Mouse (Mus musculus) megakaryocyte progenitor cell, adult 5-6 weeks (primary cell): Measurements from ENCODE around the gene Vmn1r20. TPM values are rescaled to one million over a fixed set of nuclear protein-coding genes. Genes with fewer than 3 reads are reported as not detected.
"Not testable (repeated sequence)": the region's sequence is repeated elsewhere in the genome, so short reads cannot be mapped to it uniquely, and the experiment has no call there.

Experiments used
- ATAC-seq: replicated peaks from 2 replicates; pipeline ENCODE4 v1.8.0; 2016; ENCODE audit warnings: mild to moderate bottlenecking, moderate TSS enrichment, inconsistent platforms; ENCODE audit not compliant: poor library complexity
- total RNA-seq, 2 experiments: library from RNA; stranded (forward) in 1 of 2; stranded (reverse) in 1 of 2; fragments of 157-497, 149-512 nt in 1 of 2; fragments of 200-1000 nt in 1 of 2; gene quantifications; 2 replicates each; pipeline versions ENCODE4 v1.2.3 to v1.2.4; 2015 to 2017

The Vmn1r20 gene
- total RNA-seq (2015): not detected in 2 replicates
- not detected in 2 replicates for total RNA-seq (2017)

DNA sequence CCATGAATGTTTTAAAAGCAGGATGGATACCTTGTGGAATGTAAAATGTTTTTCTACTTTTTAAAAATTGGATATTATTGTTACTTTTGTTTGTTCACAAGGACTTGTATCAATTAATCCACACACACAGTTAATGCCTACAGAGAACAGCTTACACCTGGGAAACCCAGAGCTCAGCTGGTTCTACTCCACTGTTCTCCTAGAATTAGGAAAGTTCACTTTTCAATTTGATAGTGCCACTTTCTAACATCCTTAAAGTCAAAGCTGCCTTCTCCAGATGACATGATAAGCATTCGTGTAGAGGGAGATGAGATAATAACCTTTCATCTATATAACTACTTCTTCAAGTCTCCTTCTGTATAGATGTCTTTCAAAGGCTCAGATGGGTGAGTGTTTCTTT, at the start of gene Vmn1r20:
Vmn1r20 (plus strand) TSS at position 301 of the 400 bp plus-strand sequence.
- ATAC-seq: no peak

DNA sequence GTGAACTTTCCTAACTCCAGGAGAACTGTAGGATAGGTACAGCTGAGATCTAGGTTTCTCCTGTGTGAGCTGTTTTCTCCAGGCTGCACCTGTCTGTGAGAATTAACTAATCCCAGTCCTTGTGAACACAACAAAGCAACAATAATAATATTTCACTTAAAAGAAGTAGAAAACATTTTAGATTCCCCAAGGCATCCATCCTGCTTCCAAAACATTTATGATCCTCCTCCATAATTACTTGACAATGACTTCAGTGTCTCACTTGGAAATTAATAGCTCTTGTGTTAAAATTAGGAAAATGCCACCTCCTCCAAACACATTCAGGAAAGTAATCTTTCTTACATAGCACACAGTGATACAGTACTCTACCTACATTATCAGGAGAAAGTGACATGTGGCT, 33.0 kb upstream of the Vmn1r20 start, which contains the start of gene Vmn1r18:
Vmn1r18 (minus strand) TSS at position 101 of the 400 bp plus-strand sequence.
- ATAC-seq: no peak

DNA sequence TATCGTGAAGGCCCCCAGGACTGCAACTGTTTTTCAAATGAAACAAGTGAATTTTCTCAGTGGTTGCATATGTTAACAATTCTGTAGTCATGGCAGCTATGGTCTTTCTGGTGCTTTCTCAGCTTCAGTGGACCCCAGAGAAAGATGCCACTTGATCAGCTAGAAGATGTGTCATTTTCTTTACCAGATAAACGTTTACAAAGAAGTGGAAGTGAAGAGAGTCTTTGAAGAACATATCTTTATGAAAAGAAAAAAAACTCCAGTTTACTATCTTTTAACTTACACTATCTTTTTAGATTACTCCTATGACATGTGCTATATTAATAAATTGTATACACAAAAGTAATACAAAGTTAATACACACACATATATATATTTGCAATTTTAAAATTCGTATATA, 25.2 kb upstream of the Vmn1r20 start, which contains the start of gene Vmn1r19:
Vmn1r19 (plus strand) TSS at position 301 of the 400 bp plus-strand sequence.
- ATAC-seq: not testable (repeated sequence)

DNA sequence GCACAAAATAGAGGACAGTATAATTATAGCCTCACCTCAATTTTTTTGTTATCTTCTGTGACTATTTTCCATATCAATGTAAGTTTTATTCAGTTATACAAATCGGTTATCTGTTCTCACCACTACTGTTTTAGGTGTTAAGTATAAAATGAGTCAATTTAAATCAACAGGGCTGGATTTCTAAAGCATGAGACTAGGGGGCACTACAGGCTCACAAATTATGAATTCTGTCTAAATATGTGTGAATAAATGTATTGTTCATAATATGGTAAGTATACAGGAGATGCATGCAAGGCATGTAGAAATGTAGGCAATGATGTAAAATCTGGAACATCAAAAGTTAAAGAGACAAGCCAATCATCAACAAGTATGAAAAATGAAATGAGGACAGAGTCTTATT, 2.5 kb downstream of the Vmn1r20 start:
- peak; percentile 48; the same call in 1 of the 2 replicates for ATAC-seq

DNA sequence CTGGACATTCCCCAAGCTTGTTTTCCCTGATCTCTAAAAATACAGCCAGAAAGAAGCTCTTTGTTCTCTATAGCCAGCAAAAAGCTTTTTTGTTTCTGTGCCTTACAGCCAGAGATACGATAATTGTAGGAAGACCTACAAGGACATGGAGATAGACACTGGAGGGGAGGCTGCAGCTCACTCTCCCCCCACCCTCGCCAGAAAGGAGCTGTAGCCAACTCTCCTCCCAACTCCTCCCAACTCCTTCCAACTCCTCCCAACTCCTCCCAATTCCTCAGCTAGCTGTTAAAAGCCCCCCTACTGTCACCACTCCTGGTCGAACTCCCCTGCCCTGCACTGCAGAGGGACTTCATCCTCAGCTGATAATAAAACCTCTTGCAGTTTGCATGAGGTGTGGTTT, 39.4 kb downstream of the Vmn1r20 start:
- not testable (repeated sequence) for ATAC-seq

Other genes with a start within 250 kb of the Vmn1r20 start
- not detected in 2 replicates for gene Vmn1r13, start 225.6 kb upstream of the Vmn1r20 start, total RNA-seq (2015)
- gene Vmn1r13, start 225.6 kb upstream of the Vmn1r20 start, total RNA-seq (2017): not detected in 2 replicates
- not detected in 2 replicates for gene Vmn1r14, start 197.2 kb upstream of the Vmn1r20 start, total RNA-seq (2015)
- gene Vmn1r14, start 197.2 kb upstream of the Vmn1r20 start, total RNA-seq (2017): not detected in 2 replicates
- gene Vmn1r15, start 171.0 kb upstream of the Vmn1r20 start, total RNA-seq (2015): not detected in 2 replicates
- gene Vmn1r15, start 171.0 kb upstream of the Vmn1r20 start, total RNA-seq (2017): not detected in 2 replicates
- gene Vmn1r16, start 99.4 kb upstream of the Vmn1r20 start, total RNA-seq (2015): not detected in 2 replicates
- gene Vmn1r16, start 99.4 kb upstream of the Vmn1r20 start, total RNA-seq (2017): not detected in 2 replicates
- not detected in 2 replicates for gene Vmn1r17, start 65.2 kb upstream of the Vmn1r20 start, total RNA-seq (2015)
- not detected in 2 replicates for gene Vmn1r17, start 65.2 kb upstream of the Vmn1r20 start, total RNA-seq (2017)
- gene Vmn1r18, start 33.1 kb upstream of the Vmn1r20 start, total RNA-seq (2015): not detected in 2 replicates
- gene Vmn1r18, start 33.1 kb upstream of the Vmn1r20 start, total RNA-seq (2017): not detected in 2 replicates
- not detected in 2 replicates for gene Vmn1r19, start 25.1 kb upstream of the Vmn1r20 start, total RNA-seq (2015)
- not detected in 2 replicates for gene Vmn1r19, start 25.1 kb upstream of the Vmn1r20 start, total RNA-seq (2017)
- 5.3 TPM in 2 replicates for gene Ppm1k, start 106.5 kb downstream of the Vmn1r20 start, total RNA-seq (2015)
- gene Ppm1k, start 106.5 kb downstream of the Vmn1r20 start, total RNA-seq (2017): 8.0 and 18.4 TPM in 2 replicates
- 13.0 and 14.9 TPM in 2 replicates for gene Herc6, start 152.1 kb downstream of the Vmn1r20 start, total RNA-seq (2015)
- 12.0 and 16.6 TPM in 2 replicates for gene Herc6, start 152.1 kb downstream of the Vmn1r20 start, total RNA-seq (2017)